Mouse (Mus musculus) midbrain, embryonic 16.5 days (tissue): ENCODE results near the gene Psmd13. TPM values are rescaled to one million over a fixed set of nuclear protein-coding genes. Genes with fewer than 3 reads are reported as not detected.

Source experiments
- ATAC-seq: fragments of 200-750 bp; cut with Nextera tagmentation; 2 replicates; pipeline ENCODE4 v1.8.0; 2017; ENCODE audit warnings: moderate TSS enrichment
- H3K27ac ChIP-seq: fragments of 300-500 bp; sonication (generic); 2 replicates; pipeline ENCODE4 v1.5.1; 2014; ENCODE audit warnings: mild to moderate bottlenecking, low read length, mixed read lengths
- H3K27me3 ChIP-seq: fragments of 300-500 bp; sonication (generic); 2 replicates; pipeline ENCODE4 v1.6.1; 2014; ENCODE audit warnings: low read depth, low read length, mixed read lengths; ENCODE audit not compliant: control insufficient read depth, insufficient read depth
- H3K36me3 ChIP-seq: fragments of 300-500 bp; sonication (generic); 2 replicates; pipeline ENCODE4 v1.6.1; 2014; ENCODE audit warnings: mild to moderate bottlenecking, low read length, moderate library complexity, mixed read lengths; ENCODE audit not compliant: control insufficient read depth, insufficient read depth
- H3K4me1 ChIP-seq: fragments of 300-500 bp; sonication (generic); 2 replicates; pipeline ENCODE4 v1.6.1; 2014; ENCODE audit warnings: mild to moderate bottlenecking, low read length, mixed read lengths; ENCODE audit not compliant: control insufficient read depth, insufficient read depth
- H3K4me2 ChIP-seq: fragments of 300-500 bp; sonication (generic); 2 replicates; pipeline ENCODE4 v1.6.1; 2014; ENCODE audit warnings: mild to moderate bottlenecking, low read length, mixed read lengths
- H3K4me3 ChIP-seq: fragments of 300-500 bp; sonication (generic); 2 replicates; pipeline ENCODE4 v1.5.1; 2014; ENCODE audit warnings: low read depth, mild to moderate bottlenecking, low read length, moderate library complexity, mixed read lengths
- H3K9ac ChIP-seq: fragments of 300-500 bp; sonication (generic); 2 replicates; pipeline ENCODE4 v1.6.1; 2014; ENCODE audit warnings: low read depth, low read length, mixed read lengths
- H3K9me3 ChIP-seq: fragments of 300-500 bp; sonication (generic); replicated peaks from 2 replicates; pipeline ENCODE4 v1.6.1; 2014; ENCODE audit warnings: mild to moderate bottlenecking, low read length, mixed read lengths; ENCODE audit not compliant: control insufficient read depth, poor library complexity, severe bottlenecking
- WGBS: fragments of 180-500 bp; shearing (Covaris S2); extraction: QIAGEN DNeasy Blood & Tissue Kit; methylation state at CpG from one replicate; pipeline ENCODE4 v1.1.7; 2014; 5-methylcytosine and 5-hydroxymethylcytosine counted together
- polyA plus RNA-seq: library from polyadenylated mRNA; unstranded; fragments of >200 nt; fragmentation: Nextera tagmentation; extraction: Ambion mirVana; gene quantifications from 2 replicates; pipeline ENCODE4 v1.2.1, GENCODE M21; 2015

Psmd13 gene
- polyA plus RNA-seq, 1 experiment from 2014 or later, result 260 TPM

- no peak for ATAC-seq
- H3K4me1 ChIP-seq, result no peaks in the 10 kb centered on the region
- no peak overlapping the region for H3K4me2 ChIP-seq
- no peak overlapping the region for H3K27ac ChIP-seq
- WGBS, result 83% methylated on average over 3 of the region's 3 CpGs
- peaks cover 30% of the 10 kb centered on the region for H3K36me3 ChIP-seq
- H3K9ac ChIP-seq, result no peak overlapping the region
- H3K9me3 ChIP-seq, result no peaks in the 10 kb centered on the region
- no peaks in the 10 kb centered on the region for H3K27me3 ChIP-seq
- H3K4me3 ChIP-seq, result no peak overlapping the region
Measured at GRCm38 (mm10) chr7:140899121-140899520, 17.4 kb downstream of the Psmd13 start.

- H3K27ac ChIP-seq, result no peak within 1 kb of the TSS
- H3K27me3 ChIP-seq, result no peaks in the 10 kb centered on the region
- no peak for ATAC-seq
- H3K4me3 ChIP-seq, result no peak within 1 kb of the TSS
- no peak within 1 kb of the TSS for H3K9ac ChIP-seq
- WGBS, result 82% methylated on average over 10 of the region's 10 CpGs
- peaks cover 27% of the 10 kb centered on the region for H3K36me3 ChIP-seq
- H3K4me1 ChIP-seq, result no peaks in the 10 kb centered on the region
- no peaks in the 10 kb centered on the region for H3K9me3 ChIP-seq
- no peak within 1 kb of the TSS for H3K4me2 ChIP-seq
Measured at GRCm38 (mm10) chr7:140900220-140900619, 18.5 kb downstream of the Psmd13 start, which contains the start of gene Cox8b. Gene Cox8b, minus strand, starts transcription at chr7:140900446.

GRCm38 (mm10) chr7:140902036-140902875 lies 20.5 kb downstream of the Psmd13 start:
- no peak overlapping the region for H3K27ac ChIP-seq
- H3K4me1 ChIP-seq, result no peaks in the 10 kb centered on the region
- no peak overlapping the region for H3K4me3 ChIP-seq
- no peak overlapping the region for H3K4me2 ChIP-seq
- 75% methylated on average over 15 of the region's 15 CpGs for WGBS
- no peaks in the 10 kb centered on the region for H3K27me3 ChIP-seq
- H3K36me3 ChIP-seq, result peaks cover 17% of the 10 kb centered on the region
- H3K9me3 ChIP-seq, result no peaks in the 10 kb centered on the region
- ATAC-seq, result no peak
- peak overlapping the region; percentile 25; the same call in 1 of the 2 replicates for H3K9ac ChIP-seq

- no peak overlapping the region for H3K4me2 ChIP-seq
- no peak overlapping the region for H3K9ac ChIP-seq
- H3K4me3 ChIP-seq, result no peak overlapping the region
- H3K27me3 ChIP-seq, result no peaks in the 10 kb centered on the region
- peak; percentile 51; the same call in 1 of the 2 replicates for ATAC-seq
- H3K9me3 ChIP-seq, result no peaks in the 10 kb centered on the region
- WGBS, result 22% methylated on average over 13 of the region's 13 CpGs
- peaks cover 11% of the 10 kb centered on the region for H3K36me3 ChIP-seq
- no peaks in the 10 kb centered on the region for H3K4me1 ChIP-seq
- no peak overlapping the region for H3K27ac ChIP-seq
Measured at GRCm38 (mm10) chr7:140903212-140903611, 21.4 kb downstream of the Psmd13 start.

- no peak overlapping the region for H3K4me3 ChIP-seq
- 88% methylated on average over 2 of the region's 2 CpGs for WGBS
- H3K27me3 ChIP-seq, result no peaks in the 10 kb centered on the region
- no peaks in the 10 kb centered on the region for H3K9me3 ChIP-seq
- no peaks in the 10 kb centered on the region for H3K36me3 ChIP-seq
- no peak overlapping the region for H3K9ac ChIP-seq
- no peak overlapping the region for H3K27ac ChIP-seq
- ATAC-seq, result no peak
- H3K4me2 ChIP-seq, result no peak overlapping the region
- H3K4me1 ChIP-seq, result no peaks in the 10 kb centered on the region
Measured at GRCm38 (mm10) chr7:140905642-140906081, 23.9 kb downstream of the Psmd13 start.

GRCm38 (mm10) chr7:140907131-140907530 lies 25.4 kb downstream of the Psmd13 start:
- no peak for ATAC-seq
- Histone ChIP-seq H3K27me3 (no peaks in the 10 kb centered on the region), H3K4me2 (no peak overlapping the region), H3K9ac (no peak overlapping the region), H3K27ac (no peak overlapping the region), H3K4me1 (no peaks in the 10 kb centered on the region), H3K9me3 (no peaks in the 10 kb centered on the region), H3K36me3 (no peaks in the 10 kb centered on the region), H3K4me3 (no peak overlapping the region)
- WGBS, result 86% methylated on average over 13 of the region's 13 CpGs

- WGBS, result 87% methylated on average over 7 of the region's 7 CpGs
- no peaks in the 10 kb centered on the region for H3K36me3 ChIP-seq
Measured at GRCm38 (mm10) chr7:140907697-140908096, 25.9 kb downstream of the Psmd13 start.

GRCm38 (mm10) chr7:140908181-140908580 lies 26.4 kb downstream of the Psmd13 start:
- Histone ChIP-seq H3K4me2 (no peak overlapping the region), H3K4me1 (no peaks in the 10 kb centered on the region), H3K27me3 (no peaks in the 10 kb centered on the region), H3K9me3 (no peaks in the 10 kb centered on the region), H3K36me3 (no peaks in the 10 kb centered on the region), H3K4me3 (no peak overlapping the region), H3K9ac (no peak overlapping the region), H3K27ac (no peak overlapping the region)
- WGBS, result 54% methylated on average over 7 of the region's 7 CpGs
- no peak for ATAC-seq

More at GRCm38 (mm10) chr7:140907697-140908096, 25.9 kb downstream of the Psmd13 start:
- Histone ChIP-seq H3K4me2 (no peak overlapping the region), H3K4me3 (no peak overlapping the region), H3K9me3 (no peaks in the 10 kb centered on the region), H3K9ac (no peak overlapping the region), H3K4me1 (no peaks in the 10 kb centered on the region), H3K27me3 (no peaks in the 10 kb centered on the region), H3K27ac (no peak overlapping the region)
- ATAC-seq, result no peak

- ATAC-seq, result peak; percentile 76
- WGBS, result 3% methylated on average over 19 of the region's 19 CpGs
- H3K4me3 ChIP-seq, result peak overlapping the region; percentile 30
- H3K4me2 ChIP-seq, result peak overlapping the region; percentile 61
- H3K27me3 ChIP-seq, result no peaks in the 10 kb centered on the region
- no peak overlapping the region for H3K27ac ChIP-seq
- no peaks in the 10 kb centered on the region for H3K9me3 ChIP-seq
- H3K4me1 ChIP-seq, result no peaks in the 10 kb centered on the region
- peak overlapping the region; percentile 25 for H3K9ac ChIP-seq
- no peaks in the 10 kb centered on the region for H3K36me3 ChIP-seq
Measured at GRCm38 (mm10) chr7:140908634-140909107, 26.9 kb downstream of the Psmd13 start.
